Mouse (Mus musculus) hindbrain, embryonic 10.5 days (tissue): Measurements from ENCODE around the gene Hdac4. TPM values are rescaled to one million over a fixed set of nuclear protein-coding genes. Genes with fewer than 3 reads are reported as not detected.

ENCODE experiments used
- DNase-seq: peaks from one replicate; pipeline ENCODE4 v3.0.0-alpha.2; 2017; ENCODE audit warnings: low spot score
- H3K27ac ChIP-seq: fragments of 300-500 bp; sonication (generic); 2 replicates; pipeline ENCODE4 v1.5.1; 2016; ENCODE audit warnings: mild to moderate bottlenecking, moderate library complexity
- H3K27me3 ChIP-seq: fragments of 300-500 bp; sonication (generic); 2 replicates; pipeline ENCODE4 v1.6.1; 2016; ENCODE audit warnings: mild to moderate bottlenecking; ENCODE audit not compliant: poor library complexity, insufficient read depth, severe bottlenecking
- H3K36me3 ChIP-seq: fragments of 300-500 bp; sonication (generic); 2 replicates; pipeline ENCODE4 v1.6.1; 2016; ENCODE audit warnings: mild to moderate bottlenecking, moderate library complexity
- H3K4me1 ChIP-seq: fragments of 300-500 bp; sonication (generic); replicated peaks from 2 replicates; pipeline ENCODE4 v1.6.1; 2016; ENCODE audit warnings: mild to moderate bottlenecking
- H3K4me3 ChIP-seq: fragments of 300-500 bp; sonication (generic); 2 replicates; pipeline ENCODE4 v1.5.1; 2016; ENCODE audit warnings: mild to moderate bottlenecking, moderate library complexity
- H3K9me3 ChIP-seq: fragments of 300-500 bp; sonication (generic); 2 replicates; pipeline ENCODE4 v1.6.1; 2016; ENCODE audit warnings: mild to moderate bottlenecking, moderate library complexity
- WGBS: fragments of 180-500 bp; shearing (Covaris S2); methylation state at CpG from one replicate; pipeline ENCODE4 v1.1.7; 2016; 5-methylcytosine and 5-hydroxymethylcytosine counted together
- polyA plus RNA-seq: library from polyadenylated mRNA; unstranded; fragments of >200 nt; fragmentation: Nextera tagmentation; extraction: Ambion mirVana; gene quantifications from 2 replicates; pipeline ENCODE4 v1.2.1, GENCODE M21; 2016

Hdac4 gene
- polyA plus RNA-seq, 1 experiment from 2014 or later = 20.8 TPM

GRCm38 (mm10) chr1:91921279-91921678 lies 274.2 kb downstream of the Hdac4 start:
- H3K4me3 ChIP-seq = no peak overlapping the region
- H3K27me3 ChIP-seq = no peaks in the 10 kb centered on the region
- H3K4me1 ChIP-seq = peaks cover 20% of the 10 kb centered on the region; the same call in 1 of the 2 replicates
- DNase-seq = no peak
- no peak overlapping the region for H3K27ac ChIP-seq
- WGBS = 72% methylated on average over 5 of the region's 5 CpGs
- no peaks in the 10 kb centered on the region for H3K9me3 ChIP-seq
- H3K36me3 ChIP-seq = no peaks in the 10 kb centered on the region

GRCm38 (mm10) chr1:91920038-91920589 lies 275.4 kb downstream of the Hdac4 start:
- H3K27ac ChIP-seq = peak overlapping the region; percentile 29; the same call in 1 of the 2 replicates
- no peaks in the 10 kb centered on the region for H3K27me3 ChIP-seq
- no peaks in the 10 kb centered on the region for H3K36me3 ChIP-seq
- DNase-seq = no peak
- no peaks in the 10 kb centered on the region for H3K9me3 ChIP-seq
- peaks cover 20% of the 10 kb centered on the region; the same call in 1 of the 2 replicates for H3K4me1 ChIP-seq
- WGBS = 42% methylated on average over 7 of the region's 7 CpGs
- H3K4me3 ChIP-seq = no peak overlapping the region

- Histone ChIP-seq H3K27me3 (no peaks in the 10 kb centered on the region), H3K36me3 (no peaks in the 10 kb centered on the region), H3K4me1 (peaks cover 25% of the 10 kb centered on the region), H3K9me3 (no peaks in the 10 kb centered on the region), H3K27ac (no peak overlapping the region), H3K4me3 (no peak overlapping the region)
- DNase-seq = no peak
- WGBS = 87% methylated on average over 10 of the region's 10 CpGs
Measured at GRCm38 (mm10) chr1:91918257-91918800, 277.2 kb downstream of the Hdac4 start.

GRCm38 (mm10) chr1:91917596-91917995 lies 277.9 kb downstream of the Hdac4 start:
- no peaks in the 10 kb centered on the region for H3K36me3 ChIP-seq
- no peak overlapping the region for H3K27ac ChIP-seq
- no peak for DNase-seq
- H3K27me3 ChIP-seq = no peaks in the 10 kb centered on the region
- no peak overlapping the region for H3K4me3 ChIP-seq
- H3K9me3 ChIP-seq = no peaks in the 10 kb centered on the region
- WGBS = 89% methylated on average over 2 of the region's 2 CpGs
- peaks cover 32% of the 10 kb centered on the region for H3K4me1 ChIP-seq

GRCm38 (mm10) chr1:91915961-91916360 lies 279.5 kb downstream of the Hdac4 start:
- no peaks in the 10 kb centered on the region for H3K9me3 ChIP-seq
- no peaks in the 10 kb centered on the region for H3K36me3 ChIP-seq
- no peaks in the 10 kb centered on the region for H3K27me3 ChIP-seq
- no peak overlapping the region for H3K4me3 ChIP-seq
- 82% methylated on average over 5 of the region's 5 CpGs for WGBS
- H3K4me1 ChIP-seq = peaks cover 35% of the 10 kb centered on the region
- DNase-seq = no peak
- no peak overlapping the region for H3K27ac ChIP-seq

GRCm38 (mm10) chr1:91914648-91915047 lies 280.9 kb downstream of the Hdac4 start:
- DNase-seq = no peak
- no peak overlapping the region for H3K27ac ChIP-seq
- no peaks in the 10 kb centered on the region for H3K9me3 ChIP-seq
- no peak overlapping the region for H3K4me3 ChIP-seq
- no peaks in the 10 kb centered on the region for H3K36me3 ChIP-seq
- WGBS = 70% methylated on average over 3 of the region's 3 CpGs
- H3K27me3 ChIP-seq = no peaks in the 10 kb centered on the region
- H3K4me1 ChIP-seq = peaks cover 24% of the 10 kb centered on the region

- peak; percentile 58 for DNase-seq
- Histone ChIP-seq H3K4me3 (no peak overlapping the region), H3K27me3 (no peaks in the 10 kb centered on the region), H3K9me3 (no peaks in the 10 kb centered on the region), H3K4me1 (peaks cover 22% of the 10 kb centered on the region), H3K27ac (no peak overlapping the region), H3K36me3 (no peaks in the 10 kb centered on the region)
- WGBS = 52% methylated on average over 6 of the region's 6 CpGs
Measured at GRCm38 (mm10) chr1:91913850-91914249, 281.6 kb downstream of the Hdac4 start.

GRCm38 (mm10) chr1:91912227-91913119 lies 283.0 kb downstream of the Hdac4 start:
- H3K4me1 ChIP-seq = peaks cover 22% of the 10 kb centered on the region
- no peak overlapping the region for H3K4me3 ChIP-seq
- no peak for DNase-seq
- H3K9me3 ChIP-seq = no peaks in the 10 kb centered on the region
- no peaks in the 10 kb centered on the region for H3K36me3 ChIP-seq
- H3K27me3 ChIP-seq = 0 out of 2 replicates have a peak, but pooled peaks cover 2% of the 10 kb centered on the region
- WGBS = 48% methylated on average over 10 of the region's 10 CpGs
- no peak overlapping the region; the same call in 1 of the 2 replicates for H3K27ac ChIP-seq

GRCm38 (mm10) chr1:91905268-91905667 lies 290.2 kb downstream of the Hdac4 start:
- Histone ChIP-seq H3K36me3 (no peaks in the 10 kb centered on the region), H3K4me1 (no peaks in the 10 kb centered on the region), H3K27me3 (0 out of 2 replicates have a peak, but pooled peaks cover 4% of the 10 kb centered on the region), H3K9me3 (no peaks in the 10 kb centered on the region), H3K4me3 (no peak overlapping the region), H3K27ac (no peak overlapping the region)
- no peak for DNase-seq
- 88% methylated on average over 6 of the region's 6 CpGs for WGBS

- Histone ChIP-seq H3K4me1 (no peaks in the 10 kb centered on the region), H3K9me3 (no peaks in the 10 kb centered on the region), H3K27ac (no peak overlapping the region), H3K36me3 (no peaks in the 10 kb centered on the region), H3K27me3 (0 out of 2 replicates have a peak, but pooled peaks cover 4% of the 10 kb centered on the region), H3K4me3 (no peak overlapping the region)
- no peak for DNase-seq
- 78% methylated on average over 8 of the region's 8 CpGs for WGBS
Measured at GRCm38 (mm10) chr1:91903241-91903981, 292.1 kb downstream of the Hdac4 start.

- no peaks in the 10 kb centered on the region for H3K27me3 ChIP-seq
- WGBS = 89% methylated on average over 2 of the region's 2 CpGs
- H3K9me3 ChIP-seq = no peaks in the 10 kb centered on the region
- DNase-seq = no peak
- no peak overlapping the region for H3K4me3 ChIP-seq
- no peaks in the 10 kb centered on the region for H3K4me1 ChIP-seq
- H3K27ac ChIP-seq = no peak overlapping the region
- H3K36me3 ChIP-seq = no peaks in the 10 kb centered on the region
Measured at GRCm38 (mm10) chr1:91897078-91897477, 298.4 kb downstream of the Hdac4 start.

- H3K36me3 ChIP-seq = no peaks in the 10 kb centered on the region
- DNase-seq = no peak
- H3K4me3 ChIP-seq = no peak overlapping the region
- no peak overlapping the region for H3K27ac ChIP-seq
- no peaks in the 10 kb centered on the region for H3K27me3 ChIP-seq
- no peaks in the 10 kb centered on the region for H3K4me1 ChIP-seq
- H3K9me3 ChIP-seq = no peaks in the 10 kb centered on the region
- 93% methylated on average over 5 of the region's 5 CpGs for WGBS
Measured at GRCm38 (mm10) chr1:91894286-91894685, 301.2 kb downstream of the Hdac4 start.
